Mouse (Mus musculus) frontal cortex, postnatal 14 days (tissue): Measurements from ENCODE around the gene Ubl3.

Source experiments
- DNase-seq, 2 experiments: peaks; one replicate each; pipeline ENCODE4 v3.0.0; 2022; ENCODE audit warnings: low spot score in 2 of 2

Ubl3 gene

DNA sequence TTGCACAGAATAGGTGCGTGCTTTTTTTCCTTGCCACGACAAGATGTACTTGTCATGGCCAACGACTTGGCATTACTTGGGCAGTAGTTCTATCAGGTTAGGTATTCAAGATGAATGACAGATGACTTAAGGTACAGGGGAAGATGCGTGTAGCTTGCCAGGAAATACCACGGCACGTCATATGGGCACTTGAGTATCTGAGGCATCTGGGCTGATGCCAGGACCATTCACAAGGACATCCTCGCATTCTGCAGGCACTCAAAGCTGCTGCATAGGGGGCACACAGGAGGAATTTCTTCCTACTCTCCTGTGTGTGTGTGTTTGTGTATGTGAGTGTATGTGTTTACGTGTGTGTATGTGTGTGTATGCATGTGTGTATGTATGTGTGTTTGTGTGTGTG, 9.6 kb upstream of the Ubl3 start:
- DNase-seq: no peak

DNA sequence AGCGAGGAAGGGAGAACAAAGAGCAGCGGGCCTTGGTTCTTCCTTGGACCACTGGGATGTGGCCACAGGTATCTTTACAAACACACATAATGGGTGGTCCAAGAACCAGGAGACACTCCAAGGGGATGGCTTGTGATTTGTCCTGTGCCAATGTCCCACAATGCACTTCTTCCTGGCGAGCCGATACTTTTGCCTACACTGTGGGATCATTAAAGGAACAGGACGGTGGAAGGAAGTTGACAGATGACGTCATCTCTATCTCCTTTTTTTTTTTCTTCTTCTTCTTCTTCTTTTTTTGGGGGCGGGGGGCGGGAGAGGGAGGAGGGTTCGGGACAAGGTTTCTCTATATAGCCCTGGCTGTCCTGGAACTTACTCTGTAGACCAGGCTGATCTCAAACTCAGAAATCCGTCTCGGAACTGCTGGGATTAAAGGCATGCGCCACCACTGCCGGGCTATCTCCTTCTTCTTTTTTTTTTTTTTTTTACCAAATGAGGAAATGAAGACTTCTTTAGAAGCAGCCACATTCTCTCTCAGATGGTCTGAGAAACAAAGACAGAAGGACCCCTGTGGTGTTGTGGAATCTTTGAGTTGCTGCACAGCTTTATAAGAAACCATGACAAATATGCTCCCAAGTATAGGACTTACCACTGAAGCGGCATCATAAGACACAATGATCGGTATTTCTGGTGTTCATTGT, 6.8 kb upstream of the Ubl3 start:
- no peak for DNase-seq

- DNase-seq: no peak
Measured at GRCm38 (mm10) chr5:148558472-148558871, 5.9 kb upstream of the Ubl3 start.

GRCm38 (mm10) chr5:148556509-148556908, 3.9 kb upstream of the Ubl3 start:
- DNase-seq: no peak

GRCm38 (mm10) chr5:148555156-148555555, 2.6 kb upstream of the Ubl3 start:
- DNase-seq: no peak

DNA sequence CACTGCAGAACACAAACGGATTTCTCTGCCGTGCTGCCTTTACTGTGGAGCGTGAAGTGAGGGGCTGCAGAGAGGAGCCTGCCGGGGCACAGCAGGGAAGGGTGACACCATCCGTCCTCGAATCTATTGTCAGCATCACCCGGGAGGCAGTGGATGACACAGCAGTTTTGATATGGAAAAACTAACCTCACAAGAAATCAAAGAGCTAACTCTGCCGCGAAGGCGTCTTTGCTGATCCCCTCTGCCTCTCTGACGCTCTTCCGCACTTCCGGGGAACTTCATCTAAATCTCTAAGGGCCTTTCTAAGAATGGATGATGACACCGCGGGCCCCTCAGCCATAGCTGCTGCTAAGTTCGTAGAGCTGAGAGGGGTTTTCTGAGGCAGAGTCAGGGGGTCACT, 2.1 kb upstream of the Ubl3 start:
- DNase-seq: no peak

DNA sequence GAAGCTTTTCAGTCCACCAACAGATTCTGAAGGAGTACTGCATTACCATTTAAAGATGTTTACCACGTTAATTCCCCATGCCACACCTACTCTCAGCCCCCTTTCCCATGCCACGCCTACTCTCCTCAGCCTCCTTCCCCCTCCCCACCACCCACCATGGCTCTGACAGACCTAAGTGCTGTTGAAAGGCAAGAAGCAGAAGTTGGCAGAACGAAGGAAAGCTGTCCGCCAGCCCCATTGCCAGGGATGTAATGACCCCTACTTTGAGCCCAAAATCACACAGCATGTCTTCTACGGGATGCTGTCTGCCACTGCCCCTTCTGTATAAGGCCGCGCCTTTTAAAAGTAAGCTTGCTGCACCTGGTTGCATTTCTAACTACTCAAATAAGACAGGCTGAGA, 1.7 kb upstream of the Ubl3 start:
- no peak for DNase-seq

DNA sequence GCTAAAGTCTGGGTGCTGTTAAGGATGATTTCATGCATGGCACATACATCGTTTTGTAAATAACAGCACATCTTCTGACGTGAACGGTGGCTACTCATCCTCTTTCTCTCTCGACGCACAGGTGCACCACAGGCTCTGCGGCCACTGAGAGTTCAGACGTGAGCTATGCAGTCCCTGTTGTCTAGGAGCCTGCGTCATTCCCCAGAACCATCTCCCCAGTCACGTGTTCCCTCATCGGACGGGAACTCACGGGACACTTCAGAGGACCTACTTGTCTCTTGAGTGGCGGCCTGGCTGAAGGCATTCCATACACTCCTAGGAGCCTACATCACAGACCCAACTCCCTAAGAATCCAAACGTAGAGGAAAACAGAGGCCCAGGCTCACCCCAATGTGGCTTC, 1.1 kb upstream of the Ubl3 start:
- no peak for DNase-seq

- no peak for DNase-seq
Measured at GRCm38 (mm10) chr5:148551764-148552136, 839 bp downstream of the Ubl3 start.

DNA sequence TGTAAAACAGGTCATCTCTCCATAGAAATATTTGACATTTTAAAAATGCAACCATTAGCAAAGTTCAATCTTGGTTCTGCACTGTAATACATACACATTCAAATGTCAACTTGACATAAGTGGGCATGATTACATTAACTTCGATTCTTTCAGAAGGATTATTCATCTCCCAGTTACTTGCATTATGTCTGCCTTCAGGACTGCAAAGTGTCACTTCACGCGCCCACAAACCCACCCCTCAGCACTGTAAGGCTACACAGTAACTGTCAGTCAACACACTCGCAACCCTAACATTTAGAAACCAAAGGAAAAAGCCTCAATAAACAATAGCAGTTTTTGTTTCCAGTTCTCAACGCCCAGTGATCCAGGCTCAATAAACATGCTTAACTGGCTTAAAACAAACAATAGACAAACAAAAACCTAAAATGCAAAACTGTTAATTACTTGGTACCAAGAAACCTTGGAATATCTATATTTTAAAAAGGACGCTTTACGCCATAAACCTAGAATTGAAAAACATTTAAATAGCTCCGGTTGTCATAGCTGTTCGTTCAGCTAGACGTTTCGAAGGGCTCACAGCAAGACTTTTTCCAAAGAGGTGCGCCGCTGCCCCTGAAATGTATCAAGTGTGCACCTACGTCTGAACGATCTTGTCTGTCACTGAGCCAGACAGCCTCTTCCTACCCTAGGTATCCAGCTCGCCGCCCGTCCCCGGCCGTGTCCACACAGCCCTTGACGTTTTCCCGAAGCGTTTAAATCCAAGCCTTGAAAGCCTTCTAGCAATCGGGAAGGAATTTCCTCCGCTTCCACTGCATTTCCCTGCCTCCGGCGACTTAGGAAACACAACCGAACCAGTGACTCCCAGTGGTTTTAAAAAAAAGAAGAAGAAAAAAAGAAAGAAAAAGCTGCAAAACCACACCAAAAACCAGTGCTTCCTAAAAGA, 1.5 kb downstream of the Ubl3 start:
- DNase-seq: peak; percentile 13 to 20

GRCm38 (mm10) chr5:148550393-148550792, 2.2 kb downstream of the Ubl3 start:
- peak; percentile 15 to 27 for DNase-seq

DNA sequence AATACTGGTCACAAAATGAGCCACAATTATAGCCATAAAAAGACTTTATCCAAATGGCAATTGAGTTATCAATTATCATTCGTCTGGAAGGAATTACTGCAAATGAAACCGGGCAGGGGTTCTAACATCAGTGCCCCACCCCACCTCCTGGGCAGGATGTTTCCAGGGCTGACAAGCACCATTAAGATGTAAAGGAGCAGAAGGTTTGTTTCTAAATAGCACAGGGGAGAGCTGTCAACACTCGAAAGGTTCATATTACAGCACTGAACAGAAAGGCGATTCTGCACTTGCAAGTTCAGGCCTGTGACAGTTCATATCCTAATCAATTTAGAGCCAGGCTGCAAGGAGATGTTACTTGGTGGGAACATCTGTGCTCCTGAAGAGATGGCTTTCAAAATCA, 3.3 kb downstream of the Ubl3 start:
- no peak for DNase-seq

DNA sequence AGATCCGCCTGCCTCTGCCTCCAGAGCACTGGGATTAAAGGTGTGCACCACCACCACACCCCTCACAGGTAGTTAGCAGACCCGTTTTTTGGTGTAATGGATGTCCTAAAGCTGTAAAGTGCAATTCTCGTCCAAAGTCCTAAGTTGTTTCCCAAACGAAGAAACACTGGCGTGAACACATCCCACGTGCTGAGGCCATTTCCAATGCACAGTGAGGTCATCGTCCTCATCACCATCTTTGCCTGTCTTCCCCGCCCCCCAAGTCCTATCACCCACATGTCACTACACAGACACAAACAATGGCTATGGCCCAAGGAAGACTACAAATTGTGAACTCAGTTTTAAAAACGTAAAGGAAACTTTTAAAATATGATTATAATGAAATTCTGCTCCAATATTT, 4.0 kb downstream of the Ubl3 start:
- DNase-seq: no peak

GRCm38 (mm10) chr5:148547870-148548456, 4.6 kb downstream of the Ubl3 start:
- no peak for DNase-seq

DNA sequence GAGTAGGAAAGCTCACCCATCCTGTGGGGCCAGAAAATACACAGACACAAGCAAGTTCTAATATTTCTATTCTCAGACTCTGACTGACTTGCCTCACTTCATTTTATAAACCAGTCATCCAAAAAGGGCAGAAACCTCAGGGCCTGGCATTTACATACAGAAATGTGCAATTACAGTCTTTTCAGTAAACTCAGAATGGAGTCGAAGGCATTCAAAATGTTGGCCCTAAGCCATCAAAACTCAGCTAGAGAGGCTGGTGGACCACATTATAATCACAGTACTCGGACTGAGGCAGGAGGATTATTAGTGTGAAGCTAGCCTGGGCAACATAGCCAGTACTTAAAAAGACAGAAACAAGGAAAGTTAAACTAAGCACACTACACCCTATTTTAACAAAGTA, 5.6 kb downstream of the Ubl3 start:
- no peak for DNase-seq

DNA sequence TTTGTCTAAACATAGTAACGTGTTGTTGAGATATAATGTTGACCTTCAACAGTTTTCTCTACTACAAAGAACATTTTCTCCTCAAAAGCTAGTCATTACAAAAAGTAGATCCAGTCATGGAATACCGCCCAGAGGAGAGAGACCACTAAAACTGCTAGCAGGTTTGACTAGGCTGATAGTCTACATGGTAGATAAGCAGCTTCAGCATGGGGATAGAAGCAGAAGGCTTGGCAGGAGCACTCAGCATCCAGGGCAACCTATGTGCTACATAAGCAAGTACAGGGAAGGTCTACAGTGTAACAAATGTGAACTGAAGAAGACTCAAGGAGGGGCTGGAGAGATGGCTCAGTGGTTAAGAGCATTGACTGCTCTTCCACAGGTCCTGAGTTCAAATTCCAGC, 7.9 kb downstream of the Ubl3 start:
- no peak for DNase-seq

- DNase-seq: no peak
Measured at GRCm38 (mm10) chr5:148542196-148542595, 10.4 kb downstream of the Ubl3 start.

- DNase-seq: no peak
Measured at GRCm38 (mm10) chr5:148535669-148536430, 16.7 kb downstream of the Ubl3 start.

- DNase-seq: no peak
Measured at GRCm38 (mm10) chr5:148534644-148535043, 17.9 kb downstream of the Ubl3 start.

GRCm38 (mm10) chr5:148533924-148534323, 18.7 kb downstream of the Ubl3 start:
- DNase-seq: no peak

GRCm38 (mm10) chr5:148532201-148532600, 20.4 kb downstream of the Ubl3 start:
- DNase-seq: no peak

- DNase-seq: no peak
Measured at GRCm38 (mm10) chr5:148527632-148528031, 25.0 kb downstream of the Ubl3 start.
